Mouse (Mus musculus): ENCODE data around the gene Aqp2. TPM values are rescaled to one million over a fixed set of nuclear protein-coding genes. Genes with fewer than 3 reads are reported as not detected.

Aqp2 gene
- polyA plus RNA-seq (2015; fragmentation: Nextera tagmentation; extraction: Ambion mirVana), result 0.17 TPM in 1 of 2 replicates, not detected in the other

DNA sequence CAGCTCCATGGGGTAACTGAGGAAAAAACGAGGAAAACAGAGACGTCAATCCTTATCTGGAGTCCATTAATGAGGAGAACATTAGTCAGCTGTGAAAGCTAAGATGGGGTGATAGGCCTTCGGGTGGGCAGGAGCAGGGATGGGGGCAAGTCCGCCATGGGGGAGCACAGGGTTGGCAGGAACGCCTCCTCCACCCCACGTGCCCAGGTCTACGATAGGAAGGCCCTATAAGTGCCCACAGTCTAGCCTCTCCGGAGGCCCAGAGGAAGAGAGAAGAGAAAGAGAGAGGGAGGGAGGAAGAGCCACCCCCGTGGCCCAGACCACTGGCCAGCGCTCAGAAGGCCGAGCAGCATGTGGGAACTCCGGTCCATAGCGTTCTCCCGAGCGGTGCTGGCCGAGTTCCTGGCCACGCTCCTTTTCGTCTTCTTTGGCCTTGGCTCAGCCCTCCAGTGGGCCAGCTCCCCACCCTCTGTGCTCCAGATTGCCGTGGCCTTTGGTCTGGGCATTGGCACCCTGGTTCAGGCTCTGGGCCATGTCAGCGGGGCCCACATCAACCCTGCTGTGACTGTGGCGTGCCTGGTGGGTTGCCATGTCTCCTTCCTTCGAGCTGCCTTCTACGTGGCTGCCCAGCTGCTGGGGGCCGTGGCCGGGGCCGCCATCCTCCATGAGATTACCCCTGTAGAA is at the start of gene Aqp2:
TSS of gene Aqp2 (plus strand) at position 254 of the 684 bp plus-strand sequence.
- peaks cover 22% of the 10 kb centered on the region for H3K27me3 ChIP-seq (replicated peaks; ENCODE audit: control insufficient read depth, insufficient read depth, low read length)
- H3K9me3 ChIP-seq (ENCODE audit: control insufficient read depth, low read length), result no peaks in the 10 kb centered on the region
- no peaks in the 10 kb centered on the region for H3K36me3 ChIP-seq (ENCODE audit: control insufficient read depth, insufficient read depth)
- H3K4me1 ChIP-seq (replicated peaks; ENCODE audit: control insufficient read depth, insufficient read depth, low read length), result peaks cover 12% of the 10 kb centered on the region
- no peak for ATAC-seq
- WGBS, result 84% methylated on average over 26 of the region's 26 CpGs
- H3K4me2 ChIP-seq (ENCODE audit: low read length), result no peak within 1 kb of the TSS
- H3K4me3 ChIP-seq (replicated peaks; ENCODE audit: low read length), result no peak within 1 kb of the TSS
- H3K9ac ChIP-seq (replicated peaks; ENCODE audit: low read depth, low read length), result no peak within 1 kb of the TSS
- no peak within 1 kb of the TSS for H3K27ac ChIP-seq (ENCODE audit: low read length)

DNA sequence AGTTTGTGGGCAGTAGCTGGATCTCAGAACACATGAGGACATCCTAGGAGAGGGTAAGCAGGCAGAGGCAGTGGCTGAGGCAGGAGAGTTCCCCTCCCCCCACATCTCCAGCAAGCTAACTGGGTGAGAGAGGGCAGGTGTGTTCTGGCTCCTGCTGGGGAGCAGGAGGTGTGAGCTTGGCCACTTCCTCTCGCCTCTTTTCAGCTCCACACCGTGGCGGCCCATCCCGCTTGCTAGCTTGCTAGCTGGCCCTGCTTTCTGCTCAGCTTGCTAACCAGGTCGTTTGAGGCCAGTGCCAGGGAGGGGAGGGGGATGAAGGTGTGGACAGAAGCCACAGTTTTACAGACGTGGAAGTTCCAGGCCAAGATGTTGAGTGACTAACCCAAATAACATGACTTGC is 47.7 kb upstream of the Aqp2 start:
- no peak overlapping the region for H3K27ac ChIP-seq (ENCODE audit: low read length)
- H3K4me2 ChIP-seq (ENCODE audit: low read length), result no peak overlapping the region
- no peak overlapping the region for H3K9ac ChIP-seq (replicated peaks; ENCODE audit: low read depth, low read length)
- no peak for ATAC-seq
- 43% methylated on average over 6 of the region's 6 CpGs for WGBS
- H3K4me1 ChIP-seq (replicated peaks; ENCODE audit: control insufficient read depth, insufficient read depth, low read length), result peaks cover 25% of the 10 kb centered on the region
- no peaks in the 10 kb centered on the region for H3K9me3 ChIP-seq (ENCODE audit: control insufficient read depth, low read length)
- no peaks in the 10 kb centered on the region for H3K27me3 ChIP-seq (replicated peaks; ENCODE audit: control insufficient read depth, insufficient read depth, low read length)
- H3K36me3 ChIP-seq (ENCODE audit: control insufficient read depth, insufficient read depth), result no peaks in the 10 kb centered on the region
- H3K4me3 ChIP-seq (replicated peaks; ENCODE audit: low read length), result no peak overlapping the region

DNA sequence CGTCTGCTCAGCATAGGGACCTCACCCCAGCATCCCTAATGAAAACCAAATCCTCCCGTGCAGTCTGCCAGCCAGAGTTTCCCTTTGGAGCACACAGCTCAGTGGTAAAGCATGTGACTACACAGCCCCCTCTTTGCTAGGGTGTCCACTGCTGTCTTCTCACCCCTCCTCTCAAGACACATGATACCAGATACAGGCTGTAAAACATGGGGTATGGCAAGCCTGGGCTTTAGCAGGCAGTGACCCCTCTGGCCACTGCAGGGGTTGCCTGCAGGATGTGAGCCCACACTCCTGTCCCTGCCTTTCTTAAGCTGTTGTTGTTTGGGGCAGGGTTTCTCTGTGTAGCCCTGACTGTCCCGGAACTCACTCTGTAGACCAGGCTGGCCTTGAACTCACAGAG is 46.8 kb upstream of the Aqp2 start:
- no peak overlapping the region for H3K9ac ChIP-seq (replicated peaks; ENCODE audit: low read depth, low read length)
- no peak for ATAC-seq
- no peak overlapping the region for H3K27ac ChIP-seq (ENCODE audit: low read length)
- no peaks in the 10 kb centered on the region for H3K27me3 ChIP-seq (replicated peaks; ENCODE audit: control insufficient read depth, insufficient read depth, low read length)
- no peaks in the 10 kb centered on the region for H3K36me3 ChIP-seq (ENCODE audit: control insufficient read depth, insufficient read depth)
- H3K9me3 ChIP-seq (ENCODE audit: control insufficient read depth, low read length), result no peaks in the 10 kb centered on the region
- peaks cover 20% of the 10 kb centered on the region for H3K4me1 ChIP-seq (replicated peaks; ENCODE audit: control insufficient read depth, insufficient read depth, low read length)
- 68% methylated on average over 3 of the region's 3 CpGs for WGBS
- no peak overlapping the region for H3K4me2 ChIP-seq (ENCODE audit: low read length)
- H3K4me3 ChIP-seq (replicated peaks; ENCODE audit: low read length), result no peak overlapping the region

DNA sequence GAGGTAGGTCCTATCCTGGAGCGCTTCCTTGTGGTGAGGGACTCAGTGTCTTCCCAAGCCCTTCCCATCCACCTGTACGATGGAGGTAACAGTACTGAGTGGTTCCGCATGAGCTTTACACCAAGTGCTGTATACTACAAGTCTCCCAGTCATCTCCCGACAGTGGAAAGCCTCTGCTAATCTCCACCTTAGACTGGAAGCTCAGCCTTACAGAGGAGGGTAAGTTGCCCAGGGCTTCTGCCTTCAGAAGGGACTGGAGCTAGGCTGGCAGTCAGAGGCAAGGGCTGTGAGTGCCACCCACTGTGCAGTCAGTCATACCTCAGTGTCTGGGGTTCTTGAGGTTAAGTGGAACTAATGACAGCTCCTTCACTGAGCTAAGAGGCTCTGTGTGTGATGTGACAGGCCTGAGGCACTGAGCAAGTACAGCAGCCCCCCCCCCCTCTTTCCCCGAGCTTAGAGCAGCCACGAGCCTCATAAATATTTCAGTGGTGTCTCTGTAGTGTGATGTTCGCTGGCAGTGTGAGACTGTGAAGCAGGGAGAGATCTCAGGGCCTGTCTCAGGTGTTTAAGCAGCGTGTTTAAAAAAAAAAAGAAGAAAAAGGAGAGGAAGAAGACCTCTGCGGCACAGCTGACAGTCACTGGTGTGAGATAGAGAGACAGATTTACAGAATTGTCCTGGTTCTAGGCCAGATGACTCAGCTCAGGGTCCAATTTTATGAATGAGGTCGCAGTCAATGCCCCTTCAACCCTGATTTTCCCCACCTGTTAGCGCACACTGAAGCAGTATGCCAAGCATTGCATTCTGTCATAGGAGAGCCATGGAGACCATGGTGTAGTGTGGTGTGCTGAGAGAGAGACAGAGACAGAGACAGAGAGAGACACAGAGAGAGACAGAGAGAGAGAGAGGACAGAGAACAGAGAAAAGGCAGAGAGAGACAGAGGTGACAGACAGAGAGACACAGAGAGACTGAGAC is 41.7 kb upstream of the Aqp2 start:
- Histone ChIP-seq H3K27ac (ENCODE audit: low read length) (peak overlapping the region; percentile 14; the same call in 1 of the 2 replicates), H3K9me3 (ENCODE audit: control insufficient read depth, low read length) (no peaks in the 10 kb centered on the region), H3K9ac (replicated peaks; ENCODE audit: low read depth, low read length) (no peak overlapping the region; the same call in 1 of the 2 replicates), H3K27me3 (replicated peaks; ENCODE audit: control insufficient read depth, insufficient read depth, low read length) (no peaks in the 10 kb centered on the region), H3K36me3 (ENCODE audit: control insufficient read depth, insufficient read depth) (no peaks in the 10 kb centered on the region), H3K4me1 (replicated peaks; ENCODE audit: control insufficient read depth, insufficient read depth, low read length) (peaks cover 6% of the 10 kb centered on the region), H3K4me3 (replicated peaks; ENCODE audit: low read length) (no peak overlapping the region), H3K4me2 (ENCODE audit: low read length) (no peak overlapping the region)
- ATAC-seq, result peak; percentile 88
- WGBS, result 48% methylated on average over 11 of the region's 11 CpGs

GRCm38 (mm10) chr15:99539891-99540290 is 39.0 kb upstream of the Aqp2 start:
- no peak overlapping the region for H3K4me2 ChIP-seq (ENCODE audit: low read length)
- no peaks in the 10 kb centered on the region for H3K27me3 ChIP-seq (replicated peaks; ENCODE audit: control insufficient read depth, insufficient read depth, low read length)
- ATAC-seq, result no peak

GRCm38 (mm10) chr15:99544047-99544446 is 34.8 kb upstream of the Aqp2 start:
- Histone ChIP-seq H3K4me2 (ENCODE audit: low read length) (no peak overlapping the region), H3K4me1 (replicated peaks; ENCODE audit: control insufficient read depth, insufficient read depth, low read length) (no peaks in the 10 kb centered on the region), H3K27ac (ENCODE audit: low read length) (no peak overlapping the region), H3K9ac (replicated peaks; ENCODE audit: low read depth, low read length) (no peak overlapping the region), H3K4me3 (replicated peaks; ENCODE audit: low read length) (no peak overlapping the region), H3K9me3 (ENCODE audit: control insufficient read depth, low read length) (no peaks in the 10 kb centered on the region), H3K27me3 (replicated peaks; ENCODE audit: control insufficient read depth, insufficient read depth, low read length) (no peaks in the 10 kb centered on the region), H3K36me3 (ENCODE audit: control insufficient read depth, insufficient read depth) (no peaks in the 10 kb centered on the region)
- 82% methylated on average over 7 of the region's 7 CpGs for WGBS
- no peak for ATAC-seq

More at GRCm38 (mm10) chr15:99539891-99540290, 39.0 kb upstream of the Aqp2 start:
- H3K27ac ChIP-seq (ENCODE audit: low read length), result no peak overlapping the region
- no peak overlapping the region for H3K4me3 ChIP-seq (replicated peaks; ENCODE audit: low read length)
- 81% methylated on average over 8 of the region's 8 CpGs for WGBS
- no peaks in the 10 kb centered on the region for H3K36me3 ChIP-seq (ENCODE audit: control insufficient read depth, insufficient read depth)
- peaks cover 6% of the 10 kb centered on the region for H3K4me1 ChIP-seq (replicated peaks; ENCODE audit: control insufficient read depth, insufficient read depth, low read length)
- no peak overlapping the region for H3K9ac ChIP-seq (replicated peaks; ENCODE audit: low read depth, low read length)
- no peaks in the 10 kb centered on the region for H3K9me3 ChIP-seq (ENCODE audit: control insufficient read depth, low read length)

DNA sequence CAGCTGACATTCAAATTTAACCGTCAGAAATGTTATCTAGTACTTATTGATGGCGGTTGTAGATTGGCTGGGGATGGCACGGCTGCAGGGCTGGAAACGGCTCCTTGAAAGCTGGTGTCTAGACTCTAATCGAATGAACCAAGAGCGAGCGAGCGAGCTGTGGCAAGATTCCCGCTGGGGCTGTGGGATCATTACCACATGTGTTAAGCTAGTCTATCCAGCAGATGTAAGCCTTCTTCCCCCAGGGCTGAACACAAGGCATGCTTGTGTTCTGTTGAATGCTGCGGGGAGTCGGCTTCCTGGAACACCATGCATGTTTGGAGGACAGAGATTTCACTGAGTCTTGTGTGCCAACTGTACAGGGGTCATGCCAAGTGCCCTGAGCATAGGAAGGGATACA is 32.3 kb upstream of the Aqp2 start:
- Histone ChIP-seq H3K36me3 (ENCODE audit: control insufficient read depth, insufficient read depth) (no peaks in the 10 kb centered on the region), H3K27ac (ENCODE audit: low read length) (no peak overlapping the region), H3K27me3 (replicated peaks; ENCODE audit: control insufficient read depth, insufficient read depth, low read length) (no peaks in the 10 kb centered on the region), H3K4me1 (replicated peaks; ENCODE audit: control insufficient read depth, insufficient read depth, low read length) (no peaks in the 10 kb centered on the region), H3K9me3 (ENCODE audit: control insufficient read depth, low read length) (no peaks in the 10 kb centered on the region), H3K4me2 (ENCODE audit: low read length) (no peak overlapping the region), H3K9ac (replicated peaks; ENCODE audit: low read depth, low read length) (no peak overlapping the region), H3K4me3 (replicated peaks; ENCODE audit: low read length) (no peak overlapping the region)
- ATAC-seq, result no peak
- 66% methylated on average over 11 of the region's 11 CpGs for WGBS

GRCm38 (mm10) chr15:99547732-99548131 is 31.1 kb upstream of the Aqp2 start:
- no peak overlapping the region for H3K27ac ChIP-seq (ENCODE audit: low read length)
- H3K4me1 ChIP-seq (replicated peaks; ENCODE audit: control insufficient read depth, insufficient read depth, low read length), result no peaks in the 10 kb centered on the region
- H3K9me3 ChIP-seq (ENCODE audit: control insufficient read depth, low read length), result no peaks in the 10 kb centered on the region
- ATAC-seq, result no peak
- 86% methylated on average over 6 of the region's 6 CpGs for WGBS
- H3K4me2 ChIP-seq (ENCODE audit: low read length), result no peak overlapping the region
- no peak overlapping the region for H3K4me3 ChIP-seq (replicated peaks; ENCODE audit: low read length)
- no peaks in the 10 kb centered on the region for H3K27me3 ChIP-seq (replicated peaks; ENCODE audit: control insufficient read depth, insufficient read depth, low read length)
- H3K9ac ChIP-seq (replicated peaks; ENCODE audit: low read depth, low read length), result no peak overlapping the region
- no peaks in the 10 kb centered on the region for H3K36me3 ChIP-seq (ENCODE audit: control insufficient read depth, insufficient read depth)

GRCm38 (mm10) chr15:99549901-99550300 is 29.0 kb upstream of the Aqp2 start:
- Histone ChIP-seq H3K4me2 (ENCODE audit: low read length) (no peak overlapping the region), H3K4me3 (replicated peaks; ENCODE audit: low read length) (no peak overlapping the region), H3K9ac (replicated peaks; ENCODE audit: low read depth, low read length) (no peak overlapping the region), H3K27ac (ENCODE audit: low read length) (no peak overlapping the region), H3K36me3 (ENCODE audit: control insufficient read depth, insufficient read depth) (no peaks in the 10 kb centered on the region), H3K27me3 (replicated peaks; ENCODE audit: control insufficient read depth, insufficient read depth, low read length) (no peaks in the 10 kb centered on the region), H3K4me1 (replicated peaks; ENCODE audit: control insufficient read depth, insufficient read depth, low read length) (no peaks in the 10 kb centered on the region), H3K9me3 (ENCODE audit: control insufficient read depth, low read length) (no peaks in the 10 kb centered on the region)
- no peak for ATAC-seq
- 69% methylated on average over 2 of the region's 2 CpGs for WGBS

Measured in forebrain, embryonic 16.5 days (tissue).